Mouse (Mus musculus) hindbrain, embryonic 13.5 days (tissue): Measurements from ENCODE around the gene March6. TPM values are rescaled to one million over a fixed set of nuclear protein-coding genes. Genes with fewer than 3 reads are reported as not detected.

Experiments
- ATAC-seq: fragments of 200-750 bp; cut with Nextera tagmentation; 2 replicates; pipeline ENCODE4 v1.8.0; 2017; ENCODE audit warnings: moderate TSS enrichment; ENCODE audit not compliant: low FRiP score
- H3K27ac ChIP-seq: fragments of 300-500 bp; sonication (generic); 2 replicates; pipeline ENCODE4 v1.5.1; 2015; ENCODE audit warnings: inconsistent platforms, mild to moderate bottlenecking, moderate library complexity
- H3K27me3 ChIP-seq: fragments of 300-500 bp; sonication (generic); 2 replicates; pipeline ENCODE4 v1.6.1; 2015; ENCODE audit warnings: mild to moderate bottlenecking, inconsistent platforms
- H3K36me3 ChIP-seq: fragments of 300-500 bp; sonication (generic); 2 replicates; pipeline ENCODE4 v1.6.1; 2015; ENCODE audit warnings: mild to moderate bottlenecking, inconsistent platforms
- H3K4me1 ChIP-seq: fragments of 300-500 bp; sonication (generic); replicated peaks from 2 replicates; pipeline ENCODE4 v1.6.1; 2015; ENCODE audit warnings: inconsistent platforms
- H3K4me2 ChIP-seq: fragments of 300-500 bp; sonication (generic); 2 replicates; pipeline ENCODE4 v1.6.1; 2015; ENCODE audit warnings: inconsistent platforms, mild to moderate bottlenecking, moderate library complexity
- H3K4me3 ChIP-seq: fragments of 300-500 bp; sonication (generic); 2 replicates; pipeline ENCODE4 v1.5.1; 2015; ENCODE audit warnings: mild to moderate bottlenecking, inconsistent platforms
- H3K9ac ChIP-seq: fragments of 300-500 bp; sonication (generic); 2 replicates; pipeline ENCODE4 v1.6.1; 2015; ENCODE audit warnings: mild to moderate bottlenecking, inconsistent platforms
- H3K9me3 ChIP-seq: fragments of 300-500 bp; sonication (generic); 2 replicates; pipeline ENCODE4 v1.6.1; 2016; ENCODE audit warnings: inconsistent platforms
- WGBS: fragments of 180-500 bp; shearing (Covaris S2); methylation state at CpG from one replicate; pipeline ENCODE4 v1.1.7; 2015; 5-methylcytosine and 5-hydroxymethylcytosine counted together
- polyA plus RNA-seq: library from polyadenylated mRNA; unstranded; fragments of >200 nt; fragmentation: Nextera tagmentation; extraction: Ambion mirVana; gene quantifications from 2 replicates; pipeline ENCODE4 v1.2.1, GENCODE M21; 2015

Gene March6
- polyA plus RNA-seq, 1 experiment from 2014 or later: 69.6 TPM

DNA sequence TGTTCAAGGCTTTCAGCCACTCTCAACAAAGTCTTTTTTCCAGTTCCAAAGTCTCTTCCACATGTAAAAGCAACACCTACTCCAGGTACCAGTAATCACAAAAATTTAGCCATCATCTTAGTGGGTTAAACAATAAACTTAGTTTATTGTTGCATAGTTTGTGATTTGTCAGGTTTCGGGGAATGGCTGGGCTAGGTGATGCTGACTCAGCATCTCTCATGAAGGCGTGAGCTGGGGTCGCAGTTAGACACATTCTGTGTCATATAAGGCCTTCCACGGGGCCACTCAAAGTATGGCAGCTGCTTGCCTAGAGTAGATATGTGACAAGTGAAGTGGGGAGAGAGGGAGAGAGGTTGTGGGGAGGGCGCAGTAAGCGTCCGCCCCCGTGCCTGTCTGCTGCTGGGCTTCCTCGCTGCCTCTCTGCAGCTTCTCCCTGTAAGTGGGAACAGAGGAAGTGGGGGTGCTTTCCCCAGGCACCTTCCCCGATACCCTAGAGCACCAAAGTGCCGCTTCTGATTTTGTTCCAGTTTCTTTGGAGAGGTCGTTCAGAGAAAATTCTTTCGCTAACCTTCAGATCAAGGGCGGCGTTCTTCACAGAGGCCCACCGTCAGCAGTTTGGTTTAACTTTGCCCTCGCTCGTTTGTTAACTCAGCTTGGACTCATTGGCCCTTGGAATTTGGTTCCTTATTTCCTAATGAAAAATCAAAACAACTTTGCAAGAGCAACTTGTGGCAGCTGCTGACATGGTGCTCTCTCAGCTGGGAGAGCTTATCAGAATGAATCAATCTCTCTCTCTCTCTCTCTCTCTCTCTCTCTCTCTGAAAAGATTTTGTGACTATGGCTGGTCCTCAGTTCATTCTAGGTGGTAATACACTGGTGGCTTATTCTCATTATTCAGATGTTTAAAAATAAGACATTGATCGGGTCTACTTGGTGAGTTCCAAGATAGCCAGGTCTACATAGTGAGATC is 33.0 kb upstream of the March6 start:
- H3K9me3 ChIP-seq: no peaks in the 10 kb centered on the region
- ATAC-seq: no peak
- no peaks in the 10 kb centered on the region for H3K27me3 ChIP-seq
- H3K27ac ChIP-seq: no peak overlapping the region
- no peak overlapping the region for H3K9ac ChIP-seq
- 73% methylated on average over 19 of the region's 19 CpGs for WGBS
- H3K4me2 ChIP-seq: no peak overlapping the region
- peaks cover 6% of the 10 kb centered on the region for H3K4me1 ChIP-seq
- H3K4me3 ChIP-seq: no peak overlapping the region
- H3K36me3 ChIP-seq: no peaks in the 10 kb centered on the region

DNA sequence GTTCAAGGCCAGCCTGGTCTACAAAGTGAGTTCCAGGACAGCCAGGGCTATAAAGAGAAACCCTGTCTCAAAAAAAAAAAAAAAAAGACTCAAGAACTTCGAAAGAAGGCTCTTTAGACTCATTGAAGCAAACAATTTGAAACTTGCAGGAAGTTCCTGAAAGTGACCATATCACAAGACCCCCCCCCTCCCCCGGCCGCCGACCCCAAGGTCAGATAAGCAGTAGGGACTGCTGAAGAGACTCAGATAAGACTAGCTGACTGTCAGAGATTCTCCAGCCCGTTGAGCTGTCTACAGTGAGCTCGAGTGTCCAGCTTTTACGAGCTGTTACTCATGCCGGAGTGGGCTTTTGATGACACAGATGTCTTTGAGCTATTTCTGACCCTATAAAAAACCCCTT is 32.0 kb upstream of the March6 start:
- ATAC-seq: no peak
- 86% methylated on average over 8 of the region's 8 CpGs for WGBS

DNA sequence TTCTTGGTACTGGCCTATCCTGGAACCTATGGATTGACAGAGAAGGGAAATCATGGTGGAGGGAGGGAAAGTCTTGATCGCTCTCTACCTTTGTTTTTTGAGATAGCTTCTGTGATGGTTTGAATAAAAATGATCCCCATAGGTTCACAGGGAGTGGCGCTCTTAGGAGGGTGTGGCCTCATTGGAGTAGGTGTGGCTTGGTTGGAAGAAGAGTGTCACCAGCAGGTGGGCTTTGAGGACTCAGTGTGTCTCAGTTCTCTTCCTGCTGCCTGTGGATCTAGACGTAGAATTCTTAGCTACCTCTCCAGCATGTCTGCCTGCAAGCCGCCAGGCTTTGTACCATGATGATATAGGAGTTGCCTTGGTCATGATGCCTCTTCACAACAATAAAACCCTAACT is 31.1 kb upstream of the March6 start:
- 99% methylated on average over 4 of the region's 4 CpGs for WGBS
- no peak overlapping the region for H3K4me3 ChIP-seq
- no peak overlapping the region for H3K27ac ChIP-seq
- no peaks in the 10 kb centered on the region for H3K4me1 ChIP-seq
- H3K36me3 ChIP-seq: no peaks in the 10 kb centered on the region
- no peaks in the 10 kb centered on the region for H3K27me3 ChIP-seq
- ATAC-seq: no peak
- no peak overlapping the region for H3K9ac ChIP-seq
- no peak overlapping the region for H3K4me2 ChIP-seq
- no peaks in the 10 kb centered on the region for H3K9me3 ChIP-seq

More for the DNA sequence above, 32.0 kb upstream of the March6 start:
- H3K4me1 ChIP-seq: no peaks in the 10 kb centered on the region
- H3K4me3 ChIP-seq: no peak overlapping the region
- no peaks in the 10 kb centered on the region for H3K9me3 ChIP-seq
- H3K4me2 ChIP-seq: no peak overlapping the region
- no peak overlapping the region for H3K9ac ChIP-seq
- H3K27ac ChIP-seq: no peak overlapping the region
- H3K36me3 ChIP-seq: no peaks in the 10 kb centered on the region
- no peaks in the 10 kb centered on the region for H3K27me3 ChIP-seq

DNA sequence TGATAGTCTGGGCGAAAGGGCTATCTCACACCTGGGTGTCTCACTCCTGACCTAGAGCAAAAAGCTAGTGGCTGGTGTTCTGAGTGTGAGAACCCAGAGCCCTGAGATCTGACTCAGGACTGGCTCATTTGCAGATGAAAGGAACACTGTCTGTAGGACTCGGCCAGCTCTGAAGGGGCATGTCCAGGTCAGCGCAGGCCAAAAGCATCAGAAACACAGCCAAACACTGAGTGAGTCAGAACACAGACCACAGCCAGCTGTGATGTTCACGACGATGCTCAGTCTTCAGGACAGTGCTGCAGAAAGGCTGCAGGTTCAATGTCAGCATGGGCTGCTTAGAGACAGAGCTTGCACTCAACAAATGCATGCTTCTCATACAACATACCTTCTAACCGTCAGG is 30.5 kb upstream of the March6 start:
- Histone ChIP-seq H3K27me3 (no peaks in the 10 kb centered on the region), H3K9ac (no peak overlapping the region), H3K9me3 (no peaks in the 10 kb centered on the region), H3K4me3 (no peak overlapping the region), H3K4me1 (no peaks in the 10 kb centered on the region), H3K36me3 (no peaks in the 10 kb centered on the region), H3K4me2 (no peak overlapping the region), H3K27ac (no peak overlapping the region)
- no peak for ATAC-seq
- 54% methylated on average over 6 of the region's 6 CpGs for WGBS

DNA sequence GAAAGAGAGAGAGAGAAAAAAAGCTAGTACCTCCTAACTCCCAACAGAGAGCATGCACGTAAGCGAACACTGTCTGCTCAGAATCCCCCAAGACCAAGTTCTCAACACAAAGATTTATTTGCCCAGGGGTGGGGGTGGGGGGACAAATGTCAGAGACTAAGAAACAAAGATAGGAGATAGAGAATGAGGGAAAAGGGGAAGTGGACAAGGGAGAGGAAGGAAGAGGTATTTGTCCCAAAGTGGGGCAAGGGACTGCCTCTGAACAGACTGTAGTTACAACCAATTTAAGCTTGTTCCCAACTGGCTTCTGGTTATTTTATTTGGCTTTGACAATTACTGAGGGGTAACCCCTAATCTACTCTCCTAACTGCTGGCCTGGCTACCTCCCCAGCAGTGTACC is 24.0 kb upstream of the March6 start:
- Histone ChIP-seq H3K4me1 (no peaks in the 10 kb centered on the region), H3K27ac (no peak overlapping the region), H3K36me3 (no peaks in the 10 kb centered on the region), H3K9ac (no peak overlapping the region), H3K9me3 (no peaks in the 10 kb centered on the region), H3K4me2 (no peak overlapping the region), H3K4me3 (no peak overlapping the region), H3K27me3 (no peaks in the 10 kb centered on the region)
- ATAC-seq: no peak
- WGBS: 82% methylated on average over 2 of the region's 2 CpGs

DNA sequence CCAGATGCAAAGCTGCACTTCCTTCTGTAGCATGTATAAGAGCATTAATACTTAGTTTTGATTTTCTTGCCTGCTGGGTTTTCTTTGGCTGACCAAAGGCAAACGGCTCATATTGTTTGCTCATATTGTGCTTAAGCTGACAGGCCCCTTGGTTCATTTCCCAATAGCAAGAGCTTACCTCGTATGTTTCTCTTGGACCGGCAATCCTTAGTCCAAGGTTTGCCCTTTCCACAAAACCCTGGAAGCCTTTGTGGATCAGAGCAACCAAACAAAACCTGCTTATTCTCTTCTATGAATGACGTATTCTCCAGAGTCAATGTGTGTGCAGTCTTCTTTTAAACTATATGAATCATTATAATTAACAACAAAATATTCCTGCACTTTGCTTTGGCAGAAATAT is 19.5 kb upstream of the March6 start:
- H3K9ac ChIP-seq: no peak overlapping the region
- ATAC-seq: no peak
- WGBS: 83% methylated on average over 4 of the region's 4 CpGs
- no peak overlapping the region for H3K27ac ChIP-seq
- H3K4me3 ChIP-seq: no peak overlapping the region
- no peaks in the 10 kb centered on the region for H3K4me1 ChIP-seq
- H3K36me3 ChIP-seq: no peaks in the 10 kb centered on the region
- no peaks in the 10 kb centered on the region for H3K27me3 ChIP-seq
- no peaks in the 10 kb centered on the region for H3K9me3 ChIP-seq
- no peak overlapping the region for H3K4me2 ChIP-seq

DNA sequence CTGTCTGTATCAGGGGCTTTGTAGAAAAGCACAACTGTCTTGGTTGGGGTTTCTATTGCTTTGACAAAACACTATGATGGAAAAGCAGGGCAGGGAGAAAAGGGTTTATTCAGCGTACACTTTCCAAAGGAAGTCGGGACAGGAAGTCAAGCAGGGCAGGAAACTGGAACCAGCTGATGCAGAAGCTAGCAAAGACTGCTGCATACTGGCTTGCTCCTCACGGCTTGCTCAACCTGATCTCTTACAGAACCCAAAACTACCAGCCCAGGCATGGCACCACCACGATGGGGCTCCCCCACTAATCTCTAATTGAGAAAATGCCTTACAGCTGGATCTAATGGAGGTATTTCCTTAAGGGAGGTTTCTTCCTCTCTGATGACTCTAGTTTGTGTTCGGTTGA is 16.6 kb upstream of the March6 start:
- peaks cover 3% of the 10 kb centered on the region for H3K4me1 ChIP-seq

DNA sequence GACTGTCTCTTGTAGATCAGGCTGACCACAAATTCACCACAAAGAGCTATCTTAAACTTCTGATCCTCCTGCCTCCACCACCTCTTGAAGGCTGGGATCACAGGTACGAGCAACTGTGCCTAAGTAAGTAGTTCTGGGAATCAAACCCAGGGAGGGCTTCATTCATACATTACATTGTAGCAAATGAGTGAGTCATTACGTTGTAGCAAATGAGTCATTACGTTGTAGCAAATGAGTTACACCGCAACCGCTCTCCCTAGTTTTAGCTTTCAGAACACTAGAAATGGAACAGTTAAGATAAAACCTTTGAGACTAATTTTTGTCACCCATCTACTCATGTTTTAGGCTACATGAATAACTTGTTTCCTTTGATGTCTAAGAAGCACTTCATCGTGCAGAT is 15.4 kb upstream of the March6 start:
- H3K36me3 ChIP-seq: no peaks in the 10 kb centered on the region
- H3K9me3 ChIP-seq: no peaks in the 10 kb centered on the region
- no peak overlapping the region for H3K27ac ChIP-seq
- no peaks in the 10 kb centered on the region for H3K27me3 ChIP-seq
- H3K4me1 ChIP-seq: peaks cover 15% of the 10 kb centered on the region
- no peak overlapping the region for H3K9ac ChIP-seq
- H3K4me2 ChIP-seq: no peak overlapping the region
- 90% methylated on average over 6 of the region's 6 CpGs for WGBS
- no peak for ATAC-seq
- H3K4me3 ChIP-seq: no peak overlapping the region

More for the DNA sequence above, 16.6 kb upstream of the March6 start:
- Histone ChIP-seq H3K4me3 (no peak overlapping the region), H3K9me3 (no peaks in the 10 kb centered on the region), H3K9ac (no peak overlapping the region), H3K27ac (no peak overlapping the region), H3K27me3 (no peaks in the 10 kb centered on the region), H3K36me3 (no peaks in the 10 kb centered on the region), H3K4me2 (no peak overlapping the region)
- ATAC-seq: no peak
- WGBS: 77% methylated on average over 5 of the region's 5 CpGs

DNA sequence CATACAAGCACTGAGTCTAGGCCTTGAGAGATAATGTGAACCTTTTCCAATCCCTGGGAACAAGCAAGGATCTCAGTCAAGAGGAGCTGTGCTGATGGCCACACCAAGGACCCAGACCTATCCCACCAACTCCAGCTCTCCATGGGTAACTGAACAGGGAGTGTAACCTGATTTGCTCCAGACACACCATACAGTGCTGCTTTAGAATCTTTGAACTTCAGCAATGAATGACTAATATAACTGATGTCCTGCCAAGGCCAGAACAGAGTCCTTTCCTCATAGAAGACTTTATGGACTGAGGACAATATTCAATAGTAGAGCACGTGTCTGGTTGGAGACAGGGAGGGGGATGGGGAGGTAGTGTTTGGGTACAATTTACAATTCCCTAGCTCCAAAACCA is 14.2 kb upstream of the March6 start:
- Histone ChIP-seq H3K36me3 (no peaks in the 10 kb centered on the region), H3K27ac (no peak overlapping the region), H3K9me3 (no peaks in the 10 kb centered on the region), H3K27me3 (no peaks in the 10 kb centered on the region), H3K4me1 (peaks cover 23% of the 10 kb centered on the region), H3K9ac (no peak overlapping the region), H3K4me3 (no peak overlapping the region), H3K4me2 (no peak overlapping the region)
- ATAC-seq: no peak
- WGBS: 73% methylated on average over 1 of the region's 1 CpGs

DNA sequence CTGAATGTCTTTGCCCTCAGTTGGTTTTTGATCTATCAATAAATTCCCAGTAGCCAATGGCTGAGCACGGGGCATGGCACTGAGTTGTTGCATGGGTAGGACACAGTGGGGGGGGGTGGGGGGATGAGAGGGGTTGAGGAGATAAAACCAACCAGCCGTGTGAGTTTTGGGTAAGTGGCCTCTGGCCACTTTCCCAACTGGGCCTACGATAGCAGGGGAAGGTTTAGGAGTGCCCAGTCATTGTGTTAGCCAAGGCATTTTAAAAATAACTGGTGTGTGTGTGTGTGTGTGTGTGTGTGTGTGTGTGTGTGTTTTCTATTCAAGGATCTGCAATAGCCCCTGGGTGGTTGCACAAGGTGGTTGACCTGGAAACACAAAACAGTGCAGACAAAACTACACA is 12.4 kb upstream of the March6 start:
- no peak overlapping the region for H3K27ac ChIP-seq
- H3K4me1 ChIP-seq: peaks cover 23% of the 10 kb centered on the region
- H3K36me3 ChIP-seq: no peaks in the 10 kb centered on the region
- H3K27me3 ChIP-seq: no peaks in the 10 kb centered on the region
- no peak overlapping the region for H3K4me2 ChIP-seq
- H3K9me3 ChIP-seq: no peaks in the 10 kb centered on the region
- no peak overlapping the region for H3K4me3 ChIP-seq
- ATAC-seq: no peak
- WGBS: 9% methylated on average over 3 of the region's 3 CpGs
- H3K9ac ChIP-seq: no peak overlapping the region

DNA sequence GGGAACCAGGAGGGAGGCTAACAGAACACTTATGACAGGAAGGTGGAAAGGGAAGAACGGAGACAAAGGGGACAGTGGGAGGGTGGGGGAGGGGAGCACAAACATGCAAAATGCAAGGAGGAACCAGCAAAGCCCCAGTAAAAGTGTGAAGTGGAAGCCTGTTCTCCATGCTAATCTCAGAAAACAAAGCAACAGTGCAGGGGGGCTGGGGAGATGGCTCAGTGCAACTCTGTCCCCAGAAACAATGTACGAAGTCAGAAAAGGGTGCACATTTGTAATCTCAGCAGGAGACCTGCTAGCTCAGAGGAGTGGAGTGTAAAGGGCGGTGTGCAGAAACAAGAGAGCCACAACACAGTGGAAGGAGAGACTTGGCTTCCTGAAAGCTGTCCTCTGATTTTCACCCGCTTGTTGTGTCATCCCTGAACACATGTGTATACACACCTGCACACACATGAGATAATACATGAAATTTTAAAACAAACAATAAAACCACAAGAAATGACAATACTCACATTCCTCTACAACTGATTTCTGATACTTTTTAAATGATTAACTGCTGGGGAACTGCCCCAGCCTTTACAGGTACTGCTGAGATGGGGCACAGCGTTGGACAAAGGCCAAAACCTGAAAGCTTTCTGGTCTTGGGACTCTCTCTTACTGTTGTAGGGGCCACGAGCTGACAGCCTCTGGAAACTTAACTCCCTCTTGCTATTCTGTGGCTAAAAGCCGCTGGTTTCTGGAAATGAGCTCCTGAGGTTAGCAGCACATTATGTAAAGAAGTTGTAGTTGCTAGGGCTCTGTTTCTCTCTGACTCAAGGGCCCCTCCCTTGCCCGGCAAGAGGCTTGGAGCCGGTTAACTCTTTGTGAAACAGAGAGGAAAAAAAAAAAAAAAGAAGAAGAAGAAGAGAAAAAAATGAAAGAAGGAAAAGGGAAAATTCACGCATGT is 11.4 kb upstream of the March6 start:
- peaks cover 23% of the 10 kb centered on the region for H3K4me1 ChIP-seq
- no peaks in the 10 kb centered on the region for H3K27me3 ChIP-seq
- ATAC-seq: peak; percentile 53; the same call in 1 of the 2 replicates
- peak overlapping the region; percentile 36; the same call in 1 of the 2 replicates for H3K27ac ChIP-seq
- no peak overlapping the region; the same call in 1 of the 2 replicates for H3K9ac ChIP-seq
- no peak overlapping the region for H3K4me2 ChIP-seq
- no peaks in the 10 kb centered on the region for H3K9me3 ChIP-seq
- H3K36me3 ChIP-seq: no peaks in the 10 kb centered on the region
- 4% methylated on average over 10 of the region's 10 CpGs for WGBS
- no peak overlapping the region for H3K4me3 ChIP-seq

DNA sequence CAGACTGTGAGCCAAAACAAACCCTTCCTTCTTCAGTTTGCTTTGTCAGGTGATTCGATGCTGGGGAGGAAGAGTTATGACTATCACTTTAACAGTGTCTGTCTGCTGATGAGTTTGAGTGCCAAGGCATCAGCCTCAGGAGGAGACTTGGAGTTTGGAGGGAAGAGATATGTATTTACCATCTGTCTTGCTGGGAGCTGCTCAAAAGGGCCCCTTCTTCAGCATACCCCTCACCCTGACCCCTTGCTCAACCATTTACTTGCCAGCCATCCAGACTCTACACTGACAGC is 9.6 kb upstream of the March6 start:
- Histone ChIP-seq H3K9me3 (no peaks in the 10 kb centered on the region), H3K4me1 (peaks cover 37% of the 10 kb centered on the region), H3K27me3 (no peaks in the 10 kb centered on the region), H3K27ac (no peak overlapping the region), H3K9ac (no peak overlapping the region), H3K4me2 (no peak overlapping the region), H3K36me3 (no peaks in the 10 kb centered on the region), H3K4me3 (no peak overlapping the region)
- no peak for ATAC-seq
- 91% methylated on average over 1 of the region's 1 CpGs for WGBS
